Mouse (Mus musculus) ES-E14 (cell line): ENCODE measurements around the gene Dnaaf1. TPM values are rescaled to one million over a fixed set of nuclear protein-coding genes. Genes with fewer than 3 reads are reported as not detected.

Experiments
- DNase-seq: peaks from one replicate; pipeline ENCODE4 v3.0.0-alpha.2; 2013; ENCODE audit warnings: low read depth, low spot score
- H3K27ac ChIP-seq: 2 replicates; pipeline ENCODE4 v1.5.1; 2012; ENCODE audit warnings: low read depth, mild to moderate bottlenecking, low read length, moderate library complexity, mixed read lengths; ENCODE audit not compliant: poor library complexity, insufficient read depth, severe bottlenecking
- H3K36me3 ChIP-seq: 2 replicates; pipeline ENCODE4 v1.6.1; 2012; ENCODE audit warnings: mild to moderate bottlenecking, low read length, moderate library complexity, mixed read lengths; ENCODE audit not compliant: control insufficient read depth, poor library complexity, insufficient read depth, severe bottlenecking
- H3K4me1 ChIP-seq, 2 experiments: fragments of 150-350 bp in 1 of 2; sonication (generic) in 1 of 2; 2 replicates each; pipeline ENCODE4 v1.6.1; 2012; ENCODE audit warnings: low read length in 2 of 2, mild to moderate bottlenecking in 1 of 2, mixed read lengths in 1 of 2; ENCODE audit not compliant: control insufficient read depth in 2 of 2, insufficient read depth in 2 of 2, poor library complexity in 1 of 2
- H3K4me3 ChIP-seq, 2 experiments: fragments of 150-350 bp in 1 of 2; sonication (generic) in 1 of 2; 2 replicates each; pipeline ENCODE4 v1.5.1; 2012; ENCODE audit warnings: low read length in 2 of 2, low read depth in 1 of 2, mild to moderate bottlenecking in 1 of 2, mixed read lengths in 1 of 2; ENCODE audit not compliant: insufficient read depth in 1 of 2, poor library complexity in 1 of 2, severe bottlenecking in 1 of 2
- H3K9ac ChIP-seq: 2 replicates; pipeline ENCODE4 v1.6.1; 2012; ENCODE audit warnings: low read depth, mild to moderate bottlenecking, low read length, mixed read lengths; ENCODE audit not compliant: poor library complexity, insufficient read depth, severe bottlenecking
- H3K9me3 ChIP-seq: fragments of 150-350 bp; sonication (generic); 2 replicates; pipeline ENCODE4 v1.6.1; 2012; ENCODE audit warnings: low read depth, mild to moderate bottlenecking, low read length; ENCODE audit not compliant: control insufficient read depth, insufficient read depth
- CHD2 ChIP-seq: IDR thresholded peaks from 2 replicates; pipeline ENCODE4 v1.6.1; 2014; ENCODE audit warnings: mild to moderate bottlenecking, low read depth, low read length, inconsistent platforms
- HCFC1 ChIP-seq: IDR thresholded peaks from 2 replicates; pipeline ENCODE4 v1.6.1; 2012; ENCODE audit warnings: low read length, inconsistent platforms, borderline replicate concordance; ENCODE audit not compliant: insufficient read depth
- MAFK ChIP-seq: IDR thresholded peaks from 2 replicates; pipeline ENCODE4 v1.6.1; 2014; ENCODE audit warnings: mild to moderate bottlenecking, low read depth, low read length, inconsistent platforms; ENCODE audit not compliant: insufficient read depth
- ZC3H11A ChIP-seq: IDR thresholded peaks from 2 replicates; pipeline ENCODE4 v1.6.1; 2012; ENCODE audit warnings: low read depth, mild to moderate bottlenecking, inconsistent platforms, low read length, borderline replicate concordance
- ZNF384 ChIP-seq: IDR thresholded peaks from 2 replicates; pipeline ENCODE4 v1.6.1; 2012; ENCODE audit warnings: low read depth, low read length, inconsistent platforms
- in situ Hi-C, 2 experiments: fragments of 600-800 bp; cut with MboI; formaldehyde crosslinking; loops; one replicate each; pipeline ENCODE4 v1.15.1; 2025; ENCODE audit warnings: low sequenced_read_pairs in 2 of 2, inconsistent platforms in 1 of 2; ENCODE audit not compliant: unreplicated experiment in 2 of 2
- total RNA-seq: library from RNA; depleted of rRNA; stranded (reverse); fragments of 300-350 nt; gene quantifications from 2 replicates; pipeline ENCODE4 v1.2.3, GENCODE M21; 2012

Dnaaf1 gene
- total RNA-seq, 1 experiment, result 1.0 TPM

GRCm38 (mm10) chr8:119623744-119624143, 48.7 kb downstream of the Dnaaf1 start:
- no peak for DNase-seq
- Histone ChIP-seq H3K27ac (no peak overlapping the region), H3K4me3 (no peak overlapping the region), H3K9me3 (no peaks in the 10 kb centered on the region), H3K4me1 (peaks cover 11 to 32% of the 10 kb centered on the region in 2 experiments; a peak in 3 of 4 replicates), H3K9ac (no peak overlapping the region), H3K36me3 (no peaks in the 10 kb centered on the region)
- in situ Hi-C loops, result no loop called here
- TF ChIP-seq MAFK, result no peak
- TF ChIP-seq ZNF384, result no peak
- no peak for TF ChIP-seq ZC3H11A

- no peak for TF ChIP-seq MAFK
- no peak for TF ChIP-seq CHD2
- TF ChIP-seq HCFC1, result no peak
- no peak for TF ChIP-seq ZNF384
- no peak for DNase-seq
- Histone ChIP-seq H3K4me1 (peaks cover 9 to 28% of the 10 kb centered on the region in 2 experiments; a peak in 3 of 4 replicates), H3K9me3 (no peaks in the 10 kb centered on the region), H3K9ac (no peak overlapping the region), H3K27ac (no peak overlapping the region), H3K36me3 (no peaks in the 10 kb centered on the region), H3K4me3 (no peak overlapping the region)
- in situ Hi-C loops, result no loop called here
Observed at GRCm38 (mm10) chr8:119624916-119625315, 49.9 kb downstream of the Dnaaf1 start.

GRCm38 (mm10) chr8:119625788-119626187, 50.8 kb downstream of the Dnaaf1 start:
- TF ChIP-seq MAFK, result no peak
- no peak for TF ChIP-seq HCFC1
- TF ChIP-seq ZC3H11A, result no peak
- TF ChIP-seq CHD2, result no peak
- TF ChIP-seq ZNF384, result no peak
- no peak overlapping the region for H3K9ac ChIP-seq
- DNase-seq, result no peak
- H3K36me3 ChIP-seq, result no peaks in the 10 kb centered on the region
- peaks cover 9 to 25% of the 10 kb centered on the region in 2 experiments; a peak in 3 of 4 replicates for H3K4me1 ChIP-seq
- no peak overlapping the region for H3K27ac ChIP-seq
- H3K9me3 ChIP-seq, result no peaks in the 10 kb centered on the region
- in situ Hi-C loops, result no loop called here
- H3K4me3 ChIP-seq, result peak overlapping the region; percentile 5 to 18; a peak in 2 of 4 replicates

DNA sequence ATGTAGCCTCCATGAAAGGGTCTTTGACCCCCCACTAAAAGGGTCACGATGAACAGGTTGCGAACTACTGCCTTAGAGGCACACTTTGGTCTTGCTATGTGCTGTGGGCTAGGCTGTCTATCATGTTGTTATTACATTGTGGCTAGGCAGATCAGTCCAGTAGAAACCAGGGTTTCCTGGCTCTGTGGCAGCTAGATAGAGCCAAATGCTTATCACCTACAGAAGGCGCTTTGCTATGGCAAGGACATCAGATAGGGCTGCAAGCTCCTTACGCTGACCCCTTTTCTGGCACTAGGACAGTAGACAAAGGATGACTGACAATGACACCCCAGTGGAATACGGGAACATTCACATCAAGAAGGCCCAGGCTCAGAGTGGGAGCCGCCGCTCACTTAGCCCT, 52.2 kb downstream of the Dnaaf1 start:
- TF ChIP-seq CHD2 (no peak), ZNF384 (no peak), MAFK (no peak), ZC3H11A (no peak), HCFC1 (no peak)
- H3K36me3 ChIP-seq, result no peaks in the 10 kb centered on the region
- H3K27ac ChIP-seq, result no peak overlapping the region
- H3K4me3 ChIP-seq, result no peak overlapping the region
- in situ Hi-C loops, result no loop called here
- DNase-seq, result no peak
- no peak overlapping the region for H3K9ac ChIP-seq
- no peaks in the 10 kb centered on the region for H3K9me3 ChIP-seq
- peaks cover 4 to 15% of the 10 kb centered on the region in 2 experiments; a peak in 3 of 4 replicates for H3K4me1 ChIP-seq

DNA sequence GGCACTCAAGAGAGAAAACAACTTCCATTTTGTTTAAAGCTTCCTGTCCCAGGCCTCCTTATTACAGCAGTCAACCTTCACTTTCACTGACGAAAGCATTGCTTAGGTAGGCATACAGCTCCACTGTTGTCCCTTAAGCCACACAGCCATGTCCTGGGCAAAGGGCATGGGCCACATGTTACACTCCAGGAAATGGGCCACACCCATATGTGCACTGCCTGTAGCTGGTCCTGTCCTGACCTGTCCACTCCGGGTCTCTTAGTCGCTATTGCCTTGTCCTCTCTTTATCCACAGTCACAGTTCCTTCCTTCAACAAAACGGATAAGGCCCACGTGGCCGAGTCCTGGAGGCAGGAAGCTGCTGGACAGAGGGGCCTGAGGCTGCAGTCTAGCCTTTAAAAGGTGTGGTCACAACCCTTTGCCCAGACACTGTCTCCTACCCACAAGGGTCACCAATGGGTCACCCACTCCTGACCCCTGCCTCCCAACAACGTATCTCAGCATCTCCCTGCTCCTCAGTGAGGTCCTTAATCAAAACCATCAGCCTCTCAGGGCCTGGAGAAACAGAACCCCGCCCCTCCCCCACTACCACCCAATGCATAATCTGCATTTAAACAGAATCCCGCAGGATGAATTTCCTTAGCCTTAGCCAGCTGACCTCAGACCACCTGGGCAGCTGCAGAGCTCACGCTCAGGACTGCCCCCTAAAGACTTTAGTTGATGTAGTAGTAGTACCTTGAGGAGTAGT, 52.8 kb downstream of the Dnaaf1 start:
- Histone ChIP-seq H3K9ac (no peak overlapping the region), H3K27ac (no peak overlapping the region), H3K4me1 (peaks cover 4 to 14% of the 10 kb centered on the region in 2 experiments; a peak in 3 of 4 replicates), H3K4me3 (no peak overlapping the region), H3K36me3 (no peaks in the 10 kb centered on the region), H3K9me3 (no peaks in the 10 kb centered on the region)
- TF ChIP-seq HCFC1 (no peak), CHD2 (no peak), MAFK (no peak), ZNF384 (no peak), ZC3H11A (no peak)
- no peak for DNase-seq
- in situ Hi-C loops, result no loop called here
